Mouse (Mus musculus) monocyte, adult 5-6 weeks (primary cell): ENCODE results near the gene Fuom. TPM values are rescaled to one million over a fixed set of nuclear protein-coding genes. Genes with fewer than 3 reads are reported as not detected.
A peak's percentile ranks its signal among the peaks of the same experiment; 100 is the strongest.
"Not testable (repeated sequence)": the region's sequence is repeated elsewhere in the genome, so short reads cannot be mapped to it uniquely, and the experiment has no call there.

ENCODE experiments used
- ATAC-seq: fragments of 153-309, 156-312 bp; replicated peaks from 2 replicates; pipeline ENCODE4 v1.8.0; 2017; ENCODE audit warnings: mild to moderate bottlenecking; ENCODE audit not compliant: low TSS enrichment, insufficient number of reproducible peaks, severe bottlenecking, poor library complexity, low FRiP score
- total RNA-seq: library from RNA; stranded (forward); fragments of 200-1000, 200-491, 200-594 nt; gene quantifications from 3 replicates; pipeline ENCODE4 v1.2.3, GENCODE M21; 2017

Gene Fuom
- total RNA-seq = 2.8 to 7.7 TPM (median 4.5 TPM) in 3 replicates

GRCm38 (mm10) chr7:140101993-140102860, at the start of gene Fuom:
Fuom (minus strand) TSS chr7:140102441.
- ATAC-seq = peak; percentile 82

GRCm38 (mm10) chr7:140144550-140144949, 42.3 kb upstream of the Fuom start:
- no peak for ATAC-seq

GRCm38 (mm10) chr7:140141350-140141749, 39.1 kb upstream of the Fuom start:
- peak; percentile 52; the same call in 1 of the 2 replicates for ATAC-seq

- no peak for ATAC-seq
These were observed 35.7 kb upstream of the Fuom start for GRCm38 (mm10) chr7:140138021-140138310.

- ATAC-seq = peak; percentile 86
These were observed 35.1 kb upstream of the Fuom start, which contains the start of gene Mtg1 for GRCm38 (mm10) chr7:140137135-140138020. Mtg1 (plus strand) TSS chr7:140137564.

GRCm38 (mm10) chr7:140135106-140135770, 33.0 kb upstream of the Fuom start:
- ATAC-seq = no peak

- not testable (repeated sequence) for ATAC-seq
These were observed 31.8 kb upstream of the Fuom start for GRCm38 (mm10) chr7:140134033-140134432.

- not testable (repeated sequence) for ATAC-seq
These were observed 29.9 kb upstream of the Fuom start for GRCm38 (mm10) chr7:140132184-140132583.

- no peak for ATAC-seq
These were observed 25.7 kb upstream of the Fuom start for GRCm38 (mm10) chr7:140127911-140128310.

GRCm38 (mm10) chr7:140126934-140127333, 24.7 kb upstream of the Fuom start:
- no peak for ATAC-seq

- ATAC-seq = no peak
These were observed 23.7 kb upstream of the Fuom start for GRCm38 (mm10) chr7:140126022-140126350.

- ATAC-seq = peak; percentile 96
These were observed 23.2 kb upstream of the Fuom start for GRCm38 (mm10) chr7:140125278-140126021.

GRCm38 (mm10) chr7:140124382-140124781, 22.1 kb upstream of the Fuom start:
- ATAC-seq = no peak

GRCm38 (mm10) chr7:140122765-140123164, 20.5 kb upstream of the Fuom start:
- no peak for ATAC-seq

- ATAC-seq = no peak
These were observed 19.2 kb upstream of the Fuom start for GRCm38 (mm10) chr7:140121338-140121910.

- ATAC-seq = no peak
These were observed 18.2 kb upstream of the Fuom start for GRCm38 (mm10) chr7:140120484-140120883.

- peak; percentile 97 for ATAC-seq
These were observed 14.3 kb upstream of the Fuom start, which contains the start of gene Echs1 for GRCm38 (mm10) chr7:140116329-140117054. Echs1 (minus strand) TSS chr7:140116476.
